Mouse (Mus musculus) macrophage (primary cell): Measurements from ENCODE around the gene Prg2. TPM values are rescaled to one million over a fixed set of nuclear protein-coding genes. Genes with fewer than 3 reads are reported as not detected.

Source experiments
- H3K27ac ChIP-seq: fragments of 350-480 bp; formaldehyde crosslinking; 2 replicates; pipeline ENCODE4 v1.9.0; 2021
- H3K36me3 ChIP-seq: fragments of 350-480 bp; formaldehyde crosslinking; 2 replicates; pipeline ENCODE4 v1.9.0; 2021; ENCODE audit errors: inconsistent target
- H3K4me3 ChIP-seq: fragments of 350-480 bp; formaldehyde crosslinking; 2 replicates; pipeline ENCODE4 v1.9.0; 2021; ENCODE audit errors: inconsistent target
- H3K79me2 ChIP-seq: fragments of 350-480 bp; formaldehyde crosslinking; 2 replicates; pipeline ENCODE4 v1.9.0; 2021; ENCODE audit errors: inconsistent target
- WGBS: methylation state at CpG from one replicate; pipeline ENCODE4 v1.1.7; 2026; ENCODE audit warnings: inconsistent platforms; ENCODE audit not compliant: missing documents; 5-methylcytosine and 5-hydroxymethylcytosine counted together
- polyA plus RNA-seq: library from polyadenylated mRNA; stranded (reverse); fragments of 250-400 nt; gene quantifications from 3 replicates; pipeline ENCODE4 v1.2.4, GENCODE M21; 2018; ENCODE audit warnings: inconsistent platforms

Prg2 gene
- polyA plus RNA-seq, 1 experiment from 2014 or later: 1.7 TPM

GRCm38 (mm10) chr2:84996376-84996775, 16.1 kb downstream of the Prg2 start:
- 34% methylated on average over 2 of the region's 2 CpGs for WGBS
- no peak overlapping the region for H3K27ac ChIP-seq
- no peak overlapping the region for H3K4me3 ChIP-seq
- H3K79me2 ChIP-seq: no peaks in the 10 kb centered on the region
- H3K36me3 ChIP-seq: no peaks in the 10 kb centered on the region

GRCm38 (mm10) chr2:84999486-85000181, 19.4 kb downstream of the Prg2 start:
- no peak overlapping the region for H3K4me3 ChIP-seq
- H3K27ac ChIP-seq: no peak overlapping the region
- 39% methylated on average over 3 of the region's 3 CpGs for WGBS

GRCm38 (mm10) chr2:85001497-85001896, 21.2 kb downstream of the Prg2 start:
- H3K4me3 ChIP-seq: no peak overlapping the region
- 85% methylated on average over 13 of the region's 13 CpGs for WGBS
- no peak overlapping the region for H3K27ac ChIP-seq
- no peaks in the 10 kb centered on the region for H3K79me2 ChIP-seq
- no peaks in the 10 kb centered on the region for H3K36me3 ChIP-seq

More at GRCm38 (mm10) chr2:84999486-85000181, 19.4 kb downstream of the Prg2 start:
- Histone ChIP-seq H3K36me3 (no peaks in the 10 kb centered on the region), H3K79me2 (no peaks in the 10 kb centered on the region)

GRCm38 (mm10) chr2:85002575-85002974, 22.3 kb downstream of the Prg2 start:
- no peaks in the 10 kb centered on the region for H3K36me3 ChIP-seq
- no peaks in the 10 kb centered on the region for H3K79me2 ChIP-seq
- 94% methylated on average over 8 of the region's 8 CpGs for WGBS
- no peak overlapping the region for H3K4me3 ChIP-seq
- H3K27ac ChIP-seq: no peak overlapping the region

GRCm38 (mm10) chr2:85004341-85004740, 24.1 kb downstream of the Prg2 start:
- H3K36me3 ChIP-seq: no peaks in the 10 kb centered on the region
- H3K4me3 ChIP-seq: no peak overlapping the region
- WGBS: 91% methylated on average over 4 of the region's 4 CpGs
- H3K27ac ChIP-seq: no peak overlapping the region
- no peaks in the 10 kb centered on the region for H3K79me2 ChIP-seq

GRCm38 (mm10) chr2:85006600-85006999, 26.3 kb downstream of the Prg2 start:
- Histone ChIP-seq H3K36me3 (no peaks in the 10 kb centered on the region), H3K4me3 (no peak overlapping the region), H3K79me2 (no peaks in the 10 kb centered on the region), H3K27ac (no peak overlapping the region)
- 97% methylated on average over 7 of the region's 7 CpGs for WGBS

- H3K27ac ChIP-seq: no peak overlapping the region
- WGBS: 21% methylated on average over 4 of the region's 4 CpGs
- H3K79me2 ChIP-seq: no peaks in the 10 kb centered on the region
- H3K4me3 ChIP-seq: no peak overlapping the region
- no peaks in the 10 kb centered on the region for H3K36me3 ChIP-seq
Observed at GRCm38 (mm10) chr2:85007729-85008128, 27.5 kb downstream of the Prg2 start.

- Histone ChIP-seq H3K36me3 (no peaks in the 10 kb centered on the region), H3K27ac (no peak overlapping the region), H3K79me2 (no peaks in the 10 kb centered on the region), H3K4me3 (no peak overlapping the region)
- WGBS: 100% methylated on average over 2 of the region's 2 CpGs
Observed at GRCm38 (mm10) chr2:85009212-85009611, 29.0 kb downstream of the Prg2 start.

GRCm38 (mm10) chr2:85011906-85012604, 31.8 kb downstream of the Prg2 start:
- Histone ChIP-seq H3K27ac (no peak overlapping the region), H3K36me3 (no peaks in the 10 kb centered on the region), H3K79me2 (no peaks in the 10 kb centered on the region), H3K4me3 (no peak overlapping the region)
- WGBS: 96% methylated on average over 9 of the region's 9 CpGs

- H3K4me3 ChIP-seq: no peak overlapping the region
- WGBS: 61% methylated on average over 14 of the region's 14 CpGs
Observed at GRCm38 (mm10) chr2:85012679-85013078, 32.4 kb downstream of the Prg2 start.

GRCm38 (mm10) chr2:85013826-85014587, 33.7 kb downstream of the Prg2 start:
- Histone ChIP-seq H3K4me3 (no peak overlapping the region), H3K36me3 (no peaks in the 10 kb centered on the region), H3K27ac (no peak overlapping the region), H3K79me2 (no peaks in the 10 kb centered on the region)
- 56% methylated on average over 5 of the region's 5 CpGs for WGBS

More at GRCm38 (mm10) chr2:85012679-85013078, 32.4 kb downstream of the Prg2 start:
- Histone ChIP-seq H3K27ac (no peak overlapping the region), H3K79me2 (no peaks in the 10 kb centered on the region), H3K36me3 (no peaks in the 10 kb centered on the region)

GRCm38 (mm10) chr2:85014588-85014982, 34.3 kb downstream of the Prg2 start:
- Histone ChIP-seq H3K27ac (no peak overlapping the region), H3K36me3 (no peaks in the 10 kb centered on the region), H3K79me2 (no peaks in the 10 kb centered on the region), H3K4me3 (no peak overlapping the region)
- WGBS: 17% methylated on average over 3 of the region's 3 CpGs

GRCm38 (mm10) chr2:85022043-85022442, 41.8 kb downstream of the Prg2 start:
- Histone ChIP-seq H3K36me3 (no peaks in the 10 kb centered on the region), H3K4me3 (no peak overlapping the region), H3K79me2 (no peaks in the 10 kb centered on the region), H3K27ac (no peak overlapping the region)
- 92% methylated on average over 4 of the region's 4 CpGs for WGBS

- 76% methylated on average over 3 of the region's 3 CpGs for WGBS
- Histone ChIP-seq H3K79me2 (no peaks in the 10 kb centered on the region), H3K27ac (no peak overlapping the region), H3K36me3 (no peaks in the 10 kb centered on the region), H3K4me3 (no peak overlapping the region)
Observed at GRCm38 (mm10) chr2:85026178-85026577, 45.9 kb downstream of the Prg2 start.

- H3K36me3 ChIP-seq: no peaks in the 10 kb centered on the region
- no peaks in the 10 kb centered on the region for H3K79me2 ChIP-seq
- H3K27ac ChIP-seq: no peak overlapping the region
- 3% methylated on average over 5 of the region's 5 CpGs for WGBS
- H3K4me3 ChIP-seq: no peak overlapping the region
Observed at GRCm38 (mm10) chr2:85027281-85027680, 47.0 kb downstream of the Prg2 start.
